Mouse (Mus musculus) skeletal muscle tissue, adult 2 months (tissue): Measurements from ENCODE around the gene Ggn.
"Not testable (repeated sequence)": the region's sequence is repeated elsewhere in the genome, so short reads cannot be mapped to it uniquely, and the experiment has no call there.

Source experiments
- DNase-seq: peaks from one replicate; pipeline ENCODE4 v3.0.0-alpha.2; 2012; ENCODE audit warnings: low read depth, low spot score

Gene Ggn

DNA sequence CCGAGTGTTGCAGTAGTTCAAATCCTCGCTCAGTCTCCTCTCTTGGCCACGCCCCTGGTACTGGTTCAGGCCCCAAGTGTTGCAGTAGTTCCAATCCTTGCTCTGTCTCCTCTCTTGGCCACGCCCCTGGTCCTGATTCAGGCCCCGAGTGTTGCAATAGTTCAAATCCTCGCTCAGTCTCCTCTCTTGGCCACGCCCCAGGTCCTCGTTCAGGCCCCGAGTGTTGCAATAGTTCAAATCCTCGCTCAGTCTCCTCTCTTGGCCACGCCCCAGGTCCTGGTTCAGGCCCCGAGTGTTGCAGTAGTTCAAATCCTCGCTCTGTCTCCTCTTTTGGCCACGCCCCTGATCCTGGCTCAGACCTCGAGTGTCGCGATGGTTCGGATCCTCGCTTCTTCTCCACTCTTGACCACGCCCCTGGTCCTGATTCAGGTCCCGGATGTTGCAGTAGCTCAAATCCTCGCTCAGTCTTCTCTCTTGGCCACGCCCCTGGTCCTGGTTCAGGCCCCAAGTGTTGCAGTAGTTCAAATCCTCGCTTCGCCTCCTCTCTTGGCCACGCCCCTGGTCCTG, 42.3 kb downstream of the Ggn start:
- no peak for DNase-seq

DNA sequence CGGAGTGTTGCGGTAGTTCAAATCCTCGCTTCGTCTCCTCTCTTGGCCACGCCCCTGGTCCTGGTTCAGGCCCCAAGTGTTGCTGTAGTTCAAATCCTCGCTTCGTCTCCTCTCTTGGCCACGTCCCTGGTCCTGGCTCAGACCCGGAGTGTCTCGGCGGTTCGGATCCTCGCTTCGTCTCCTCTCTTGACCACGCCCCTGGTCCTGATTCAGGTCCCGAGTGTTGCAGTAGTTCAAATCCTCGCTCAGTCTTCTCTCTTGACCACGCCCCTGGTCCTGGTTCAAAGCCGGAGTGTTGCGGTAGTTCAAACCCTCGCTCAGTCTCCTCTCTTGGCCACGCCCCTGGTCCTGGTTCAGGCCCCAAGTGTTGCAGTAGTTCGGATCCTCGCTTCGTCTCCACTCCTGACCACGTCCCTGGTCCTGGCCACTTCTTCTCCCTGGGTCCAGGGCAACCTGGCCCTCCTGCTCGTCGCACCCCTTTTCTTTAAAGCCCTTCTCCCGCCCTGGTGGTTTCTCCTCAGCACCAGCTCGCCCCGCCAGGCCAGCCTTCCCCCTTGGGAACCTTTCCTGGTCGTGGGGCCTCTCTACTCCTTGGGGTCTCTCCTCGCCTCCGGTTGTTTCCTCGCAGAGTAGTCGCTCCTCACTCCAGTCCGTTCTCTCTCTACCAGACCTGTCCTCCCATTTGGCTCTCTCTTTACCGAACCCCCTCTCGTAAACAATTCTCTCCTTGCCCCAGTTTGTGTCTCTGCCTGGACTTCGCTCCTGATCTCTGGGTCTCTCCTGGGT, 43.0 kb downstream of the Ggn start:
- not testable (repeated sequence) for DNase-seq

DNA sequence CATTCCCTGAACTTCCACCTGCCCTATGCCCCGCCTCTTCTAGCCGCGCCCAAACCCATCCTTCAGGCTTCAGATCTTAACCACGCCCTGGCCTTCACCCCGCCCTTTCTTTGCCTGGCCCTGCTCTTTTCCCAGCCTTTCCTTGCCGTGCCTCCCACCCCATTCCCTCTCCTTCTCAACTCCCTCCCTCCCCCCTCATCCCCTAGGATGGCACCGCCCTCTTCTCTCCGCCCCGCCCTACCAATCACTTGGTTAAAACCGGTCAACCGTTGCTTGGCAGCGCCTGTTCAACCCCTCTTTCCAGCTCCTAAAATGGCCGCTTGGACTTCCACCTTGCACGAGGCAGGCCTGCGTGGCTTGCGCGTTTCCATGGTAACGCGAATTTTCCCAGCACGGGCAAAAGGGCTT, 43.7 kb downstream of the Ggn start, which contains the start of gene Catsperg1:
Catsperg1 (minus strand) TSS at position 361 of the 408 bp plus-strand sequence.
- DNase-seq = no peak

DNA sequence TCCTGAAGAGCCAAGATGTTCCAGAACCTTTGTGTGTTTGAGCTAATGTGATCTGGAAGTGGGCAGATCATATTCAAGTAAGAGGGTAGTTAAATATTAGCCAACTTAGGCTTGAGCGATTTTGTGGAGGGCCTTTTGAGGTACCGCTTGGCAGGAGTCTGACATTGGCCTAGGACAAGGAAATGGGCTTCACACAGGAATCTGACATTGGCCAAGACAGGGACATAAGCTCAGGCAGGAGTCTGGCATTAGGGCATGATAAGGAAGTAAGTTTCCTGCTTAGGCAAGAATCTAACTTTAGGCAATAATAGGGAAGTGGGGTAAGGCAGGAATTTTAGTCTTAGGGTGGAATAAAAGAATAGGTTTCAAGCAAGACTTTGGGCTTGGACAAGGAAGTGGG, 44.2 kb downstream of the Ggn start:
- DNase-seq = no peak

DNA sequence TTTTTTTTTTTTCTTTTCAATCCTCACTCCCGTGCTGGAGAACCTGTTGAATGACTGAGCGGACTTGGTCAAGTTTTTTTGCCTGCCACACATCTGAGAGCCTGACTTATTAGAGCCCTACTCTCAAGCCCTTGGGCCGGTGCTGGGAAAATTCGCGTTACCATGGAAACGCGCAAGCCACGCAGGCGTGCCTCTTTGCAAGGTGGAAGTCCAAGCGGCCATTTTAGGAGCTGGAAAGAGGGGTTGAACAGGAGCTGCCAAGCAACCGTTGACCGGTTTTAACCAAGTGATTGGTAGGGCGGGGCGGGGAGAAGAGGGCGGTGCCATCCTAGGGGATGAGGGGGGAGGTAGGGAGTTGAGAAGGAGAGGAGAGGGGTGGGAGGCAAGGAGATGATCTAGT, 44.8 kb downstream of the Ggn start:
- no peak for DNase-seq
